Mouse (Mus musculus) embryo, embryonic 11.5 days (tissue): ENCODE results near the gene Ciao1.
"Not testable (repeated sequence)": the region's sequence is repeated elsewhere in the genome, so short reads cannot be mapped to it uniquely, and the experiment has no call there.

Source experiments
- DNase-seq: peaks from one replicate; pipeline ENCODE4 v3.0.0-alpha.2; 2012; ENCODE audit warnings: low read depth, low spot score

Gene Ciao1

GRCm38 (mm10) chr2:127250291-127251008 lies 2.8 kb upstream of the Ciao1 start:
- no peak for DNase-seq

- DNase-seq, result peak; percentile 14
Measured at GRCm38 (mm10) chr2:127248334-127249004, 853 bp upstream of the Ciao1 start.

GRCm38 (mm10) chr2:127240065-127240464 lies 7.6 kb downstream of the Ciao1 start:
- DNase-seq, result no peak

GRCm38 (mm10) chr2:127237897-127238610 lies 9.6 kb downstream of the Ciao1 start:
- no peak for DNase-seq

- no peak for DNase-seq
Measured at GRCm38 (mm10) chr2:127225261-127225660, 22.4 kb downstream of the Ciao1 start.

- no peak for DNase-seq
Measured at GRCm38 (mm10) chr2:127217746-127218145, 29.9 kb downstream of the Ciao1 start.

- no peak for DNase-seq
Measured at GRCm38 (mm10) chr2:127210701-127211100, 36.9 kb downstream of the Ciao1 start.

GRCm38 (mm10) chr2:127208452-127208769 lies 39.2 kb downstream of the Ciao1 start:
- no peak for DNase-seq

GRCm38 (mm10) chr2:127207547-127208451 lies 39.8 kb downstream of the Ciao1 start, which contains the start of the genes 1810024B03Rik and Snrnp200:
TSS of gene 1810024B03Rik (minus strand) at chr2:127208280.
TSS of gene Snrnp200 (plus strand) at chr2:127208386.
- peak; percentile 92 for DNase-seq

GRCm38 (mm10) chr2:127206916-127207315 lies 40.7 kb downstream of the Ciao1 start:
- DNase-seq, result no peak

GRCm38 (mm10) chr2:127205936-127206335 lies 41.7 kb downstream of the Ciao1 start:
- not testable (repeated sequence) for DNase-seq

GRCm38 (mm10) chr2:127204932-127205331 lies 42.7 kb downstream of the Ciao1 start:
- peak; percentile 46 for DNase-seq
